Mouse (Mus musculus): ENCODE data around the gene RPS10-NUDT3. TPM values are rescaled to one million over a fixed set of nuclear protein-coding genes. Genes with fewer than 3 reads are reported as not detected.
"Not testable (repeated sequence)": the region's sequence is repeated elsewhere in the genome, so short reads cannot be mapped to it uniquely, and the experiment has no call there.

Gene RPS10-NUDT3
- polyA plus RNA-seq, 1 experiment from 2014 or later, result not detected

DNA sequence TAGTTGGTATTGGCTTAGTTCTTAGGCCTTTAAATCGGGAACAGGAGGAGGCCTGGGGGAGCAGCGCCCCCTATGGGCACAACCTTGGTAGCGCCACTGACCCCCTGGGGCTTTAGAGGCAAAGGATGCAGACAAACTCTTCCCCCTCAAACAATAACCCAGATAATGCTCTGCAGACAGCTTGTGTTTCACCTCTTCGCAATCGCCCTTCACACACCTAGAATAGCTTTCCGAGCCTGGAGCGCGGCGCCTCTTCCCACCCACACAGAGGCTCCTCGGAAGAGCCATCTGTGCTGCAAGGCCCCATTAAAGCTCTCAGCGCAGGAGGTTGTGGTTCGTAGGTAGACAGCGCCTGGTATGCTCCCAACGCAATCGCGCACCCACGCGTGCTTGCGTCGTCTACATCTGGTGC, 3.9 kb upstream of the RPS10-NUDT3 start:
- no peak overlapping the region for H3K4me2 ChIP-seq
- no peak overlapping the region for H3K27ac ChIP-seq
- H3K9me3 ChIP-seq, result no peaks in the 10 kb centered on the region
- ATAC-seq (ENCODE audit: insufficient number of reproducible peaks, insufficient read depth, low FRiP score, low TSS enrichment, low read depth), result no peak
- no peak overlapping the region for H3K9ac ChIP-seq
- H3K4me3 ChIP-seq, result no peak overlapping the region
- no peaks in the 10 kb centered on the region for H3K27me3 ChIP-seq
- H3K4me1 ChIP-seq, result peaks cover 20% of the 10 kb centered on the region
- no peaks in the 10 kb centered on the region for H3K36me3 ChIP-seq
- 79% methylated on average over 20 of the region's 20 CpGs for WGBS

DNA sequence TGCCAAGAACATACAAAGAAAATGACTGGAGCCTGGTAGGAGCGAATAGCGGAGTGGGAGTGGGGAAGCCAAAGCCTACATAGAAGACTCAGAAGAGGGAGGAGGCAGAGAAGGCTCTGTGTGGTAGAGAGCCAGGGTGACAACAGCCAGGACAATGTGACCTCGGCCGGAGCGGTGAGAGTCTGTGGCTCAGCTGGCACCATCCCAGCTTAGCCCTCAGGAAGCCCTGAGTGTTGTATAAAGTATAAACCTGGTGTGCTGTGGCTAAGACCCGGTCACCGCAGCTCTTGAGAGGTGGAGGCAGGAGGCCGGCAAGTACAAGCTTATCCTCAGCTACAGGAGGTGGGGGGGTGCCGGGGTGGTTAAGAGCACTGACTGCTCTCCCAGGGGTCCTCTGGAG, 2.3 kb upstream of the RPS10-NUDT3 start:
- Histone ChIP-seq H3K27me3 (no peaks in the 10 kb centered on the region), H3K4me2 (no peak overlapping the region), H3K4me1 (peaks cover 27% of the 10 kb centered on the region), H3K4me3 (no peak overlapping the region), H3K36me3 (peaks cover 16% of the 10 kb centered on the region), H3K27ac (no peak overlapping the region), H3K9ac (no peak overlapping the region), H3K9me3 (no peaks in the 10 kb centered on the region)
- no peak for ATAC-seq (ENCODE audit: insufficient number of reproducible peaks, insufficient read depth, low FRiP score, low TSS enrichment, low read depth)
- 71% methylated on average over 9 of the region's 9 CpGs for WGBS

DNA sequence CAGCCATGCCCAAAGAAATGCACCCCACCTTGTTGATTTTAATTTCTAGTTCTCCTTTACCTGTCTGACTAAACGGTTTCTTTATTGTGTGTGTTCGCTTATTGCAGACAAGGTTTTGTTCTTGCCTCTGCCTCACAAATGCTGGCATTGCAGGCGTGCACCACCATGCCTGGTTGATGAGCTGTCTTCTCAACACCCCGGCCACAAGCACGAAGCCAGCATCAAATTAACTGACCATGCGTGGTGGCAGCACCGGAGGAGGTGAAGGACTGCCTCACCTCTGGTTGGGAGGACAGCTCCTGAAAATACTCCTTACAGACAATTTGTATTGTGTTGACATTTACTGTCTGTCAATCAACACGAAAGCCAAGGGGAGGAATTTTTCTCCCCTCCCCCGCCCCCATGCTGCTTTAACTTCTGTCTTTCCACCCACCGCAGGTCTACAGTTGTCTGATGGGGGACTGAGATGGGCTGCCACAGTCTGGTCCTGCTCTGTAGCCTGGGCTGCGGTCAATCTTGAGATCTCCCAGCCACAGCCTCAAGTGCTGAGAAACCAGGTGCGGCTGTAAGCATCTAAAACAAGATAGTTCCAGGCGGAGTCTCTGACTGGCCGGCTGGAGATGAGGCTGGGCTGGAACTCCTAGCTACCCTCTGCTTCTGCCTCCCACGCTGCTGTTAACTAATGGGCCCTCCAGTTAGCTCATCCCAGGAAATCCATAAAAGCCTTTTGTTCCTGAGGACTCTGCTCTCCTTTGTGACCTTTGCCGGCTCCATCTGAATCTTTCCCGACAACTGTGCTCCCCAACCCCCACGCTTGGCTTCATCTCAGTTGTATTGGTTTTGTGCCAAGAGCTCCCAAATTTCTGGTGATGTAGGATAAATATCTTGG, 1.4 kb upstream of the RPS10-NUDT3 start, which contains the start of gene Rps10:
Rps10 (minus strand) TSS at position 538 of the 889 bp plus-strand sequence.
- 43% methylated on average over 18 of the region's 18 CpGs for WGBS

DNA sequence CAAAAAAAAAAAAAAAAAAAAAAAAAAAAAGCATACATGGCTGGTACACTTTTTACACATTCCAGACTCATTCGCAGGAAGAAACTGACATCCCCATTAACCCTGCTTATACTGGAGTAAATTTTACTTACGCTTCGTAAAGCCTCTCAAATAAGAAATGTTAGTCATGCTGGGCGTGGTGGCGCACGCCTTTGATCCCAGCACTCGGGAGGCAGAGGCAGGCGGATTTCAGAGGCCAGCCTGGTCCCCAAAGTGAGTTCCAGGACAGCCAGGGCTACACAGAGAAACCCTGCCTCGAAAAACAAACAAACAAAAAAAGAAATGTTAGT, 517 bp upstream of the RPS10-NUDT3 start:
- Histone ChIP-seq H3K36me3 (peaks cover 33% of the 10 kb centered on the region), H3K4me3 (peak overlapping the region; percentile 95), H3K27ac (peak overlapping the region; percentile 91; the same call in 1 of the 2 replicates), H3K4me1 (peaks cover 37% of the 10 kb centered on the region), H3K9ac (peak overlapping the region; percentile 99), H3K4me2 (peak overlapping the region; percentile 88)
- H3K9me3 ChIP-seq; ATAC-seq (ENCODE audit: insufficient number of reproducible peaks, insufficient read depth, low FRiP score, low TSS enrichment, low read depth); H3K27me3 ChIP-seq: not testable (repeated sequence)
- WGBS, result 44% methylated on average over 9 of the region's 9 CpGs

More for the DNA sequence above, 1.4 kb upstream of the RPS10-NUDT3 start, which contains the start of gene Rps10:
- Histone ChIP-seq H3K27ac (peak within 1 kb of the TSS; percentile 91), H3K36me3 (peaks cover 25% of the 10 kb centered on the region), H3K4me2 (peak within 1 kb of the TSS; percentile 88), H3K27me3 (no peaks in the 10 kb centered on the region), H3K4me1 (peaks cover 36% of the 10 kb centered on the region), H3K4me3 (peak within 1 kb of the TSS; percentile 95), H3K9me3 (no peaks in the 10 kb centered on the region), H3K9ac (peak within 1 kb of the TSS; percentile 99)
- ATAC-seq (ENCODE audit: insufficient number of reproducible peaks, insufficient read depth, low FRiP score, low TSS enrichment, low read depth), result no peak

DNA sequence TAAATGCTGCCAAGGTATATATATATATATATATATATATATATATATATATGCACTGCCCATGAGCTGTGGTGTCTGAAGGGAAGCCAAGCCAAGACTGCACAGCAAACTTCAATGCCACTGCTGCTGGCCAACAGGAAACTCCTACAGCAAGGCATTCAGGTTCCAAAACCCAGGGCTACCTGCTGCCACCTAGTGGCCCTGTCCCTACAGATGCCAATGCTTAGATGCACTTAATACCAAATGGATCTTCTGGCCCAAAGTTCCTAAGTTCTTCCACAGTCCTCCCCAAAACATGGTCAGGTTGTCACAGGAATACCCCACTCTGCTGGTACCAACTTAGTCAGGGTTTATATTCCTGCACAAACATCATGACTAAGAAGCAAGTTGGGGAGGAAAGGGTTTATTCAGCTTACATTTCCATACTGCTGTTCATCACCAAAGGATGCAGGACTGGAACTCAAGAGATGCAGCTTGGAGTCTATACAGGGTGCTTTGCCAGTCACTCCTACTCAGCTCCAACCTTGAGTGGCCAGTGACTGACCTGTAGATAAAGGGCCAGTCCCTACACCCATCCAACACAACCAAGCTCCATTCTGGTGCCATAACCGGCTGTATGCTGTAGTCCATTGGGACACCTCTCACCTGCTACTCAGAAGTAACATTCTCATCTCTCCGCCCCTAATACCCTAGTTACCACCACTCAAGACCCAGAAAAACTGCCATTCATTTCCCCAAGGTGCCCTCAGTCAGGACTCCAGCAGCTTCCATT, 5.6 kb downstream of the RPS10-NUDT3 start:
- peaks cover 49% of the 10 kb centered on the region for H3K4me1 ChIP-seq

DNA sequence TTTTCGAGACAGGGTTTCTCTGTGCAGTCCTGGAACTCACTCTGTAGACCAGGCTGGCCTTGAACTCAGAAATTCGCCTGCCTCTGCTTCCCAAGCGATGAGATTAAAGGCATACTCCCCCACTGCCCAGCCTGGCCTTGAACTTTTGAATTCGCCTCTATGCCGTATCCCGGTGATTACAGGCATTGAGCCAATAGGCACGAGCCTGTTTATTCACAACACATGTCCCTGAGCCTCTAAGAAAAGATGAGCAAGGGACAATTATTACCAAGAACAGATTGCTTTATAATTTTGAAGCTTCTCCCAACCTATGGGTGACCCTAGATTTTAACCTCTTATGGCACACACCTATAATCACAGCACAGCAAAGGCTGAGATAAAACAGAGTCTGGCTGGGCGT, 6.6 kb downstream of the RPS10-NUDT3 start:
- WGBS, result 85% methylated on average over 8 of the region's 8 CpGs
- no peak for ATAC-seq (ENCODE audit: insufficient number of reproducible peaks, insufficient read depth, low FRiP score, low TSS enrichment, low read depth)
- no peak overlapping the region for H3K9ac ChIP-seq

More for the DNA sequence above, 5.6 kb downstream of the RPS10-NUDT3 start:
- Histone ChIP-seq H3K9me3 (no peaks in the 10 kb centered on the region), H3K4me2 (no peak overlapping the region), H3K27me3 (no peaks in the 10 kb centered on the region), H3K4me3 (no peak overlapping the region), H3K9ac (no peak overlapping the region), H3K27ac (no peak overlapping the region; the same call in 1 of the 2 replicates), H3K36me3 (peaks cover 44% of the 10 kb centered on the region)
- 66% methylated on average over 2 of the region's 2 CpGs for WGBS
- no peak for ATAC-seq (ENCODE audit: insufficient number of reproducible peaks, insufficient read depth, low FRiP score, low TSS enrichment, low read depth)

DNA sequence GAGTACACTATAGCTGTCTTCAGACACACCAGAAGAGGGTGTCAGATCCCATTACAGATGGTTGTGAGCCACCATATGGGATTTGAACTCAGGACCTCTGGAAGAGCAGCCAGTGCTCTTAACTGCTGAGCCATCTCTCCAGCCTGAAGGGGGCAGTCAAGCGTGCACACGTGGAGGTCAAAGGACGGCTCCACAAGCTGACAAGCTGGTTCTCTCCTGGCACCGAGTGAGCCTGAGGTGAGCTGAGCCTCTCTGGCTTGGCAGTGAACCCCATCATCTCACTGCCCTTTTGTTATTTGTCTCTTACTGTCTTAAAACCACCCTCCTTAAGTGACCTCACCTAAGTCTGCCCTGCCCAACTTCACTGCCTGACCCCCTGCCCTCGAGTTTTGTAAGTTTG, 7.6 kb downstream of the RPS10-NUDT3 start:
- Histone ChIP-seq H3K4me2 (no peak overlapping the region), H3K9ac (no peak overlapping the region), H3K27me3 (no peaks in the 10 kb centered on the region), H3K4me3 (no peak overlapping the region), H3K36me3 (peaks cover 29% of the 10 kb centered on the region), H3K9me3 (no peaks in the 10 kb centered on the region), H3K27ac (no peak overlapping the region), H3K4me1 (peaks cover 44% of the 10 kb centered on the region)
- 40% methylated on average over 5 of the region's 5 CpGs for WGBS
- no peak for ATAC-seq (ENCODE audit: insufficient number of reproducible peaks, insufficient read depth, low FRiP score, low TSS enrichment, low read depth)

More for the DNA sequence above, 6.6 kb downstream of the RPS10-NUDT3 start:
- Histone ChIP-seq H3K4me3 (no peak overlapping the region), H3K9me3 (no peaks in the 10 kb centered on the region), H3K4me2 (no peak overlapping the region), H3K36me3 (peaks cover 39% of the 10 kb centered on the region), H3K27ac (no peak overlapping the region), H3K4me1 (peaks cover 53% of the 10 kb centered on the region), H3K27me3 (no peaks in the 10 kb centered on the region)

DNA sequence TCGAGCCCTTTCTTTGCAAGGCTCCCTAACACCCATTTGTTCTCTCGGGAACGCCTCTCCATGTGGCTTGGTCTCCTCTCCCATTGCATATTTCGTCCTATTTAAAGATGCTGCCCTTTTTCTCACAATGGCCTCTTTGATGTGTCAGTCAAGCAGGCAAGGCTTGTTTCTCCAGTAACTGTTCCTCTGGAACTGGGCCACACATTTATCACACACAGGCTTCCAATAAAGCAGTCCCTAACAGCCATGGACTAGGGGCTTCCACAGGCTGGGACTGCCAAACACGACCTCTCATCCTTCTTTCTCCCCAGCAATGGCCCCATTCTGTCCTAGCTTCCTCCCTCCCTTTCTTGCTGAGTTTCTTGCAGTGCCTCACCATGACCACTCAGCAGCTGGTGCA, 8.3 kb downstream of the RPS10-NUDT3 start:
- peaks cover 36% of the 10 kb centered on the region for H3K4me1 ChIP-seq
- H3K36me3 ChIP-seq, result peaks cover 22% of the 10 kb centered on the region
- no peak overlapping the region for H3K27ac ChIP-seq
- ATAC-seq (ENCODE audit: insufficient number of reproducible peaks, insufficient read depth, low FRiP score, low TSS enrichment, low read depth), result no peak
- WGBS, result 36% methylated on average over 5 of the region's 5 CpGs
- no peak overlapping the region for H3K4me2 ChIP-seq
- no peaks in the 10 kb centered on the region for H3K27me3 ChIP-seq
- no peaks in the 10 kb centered on the region for H3K9me3 ChIP-seq
- H3K9ac ChIP-seq, result no peak overlapping the region
- H3K4me3 ChIP-seq, result no peak overlapping the region

DNA sequence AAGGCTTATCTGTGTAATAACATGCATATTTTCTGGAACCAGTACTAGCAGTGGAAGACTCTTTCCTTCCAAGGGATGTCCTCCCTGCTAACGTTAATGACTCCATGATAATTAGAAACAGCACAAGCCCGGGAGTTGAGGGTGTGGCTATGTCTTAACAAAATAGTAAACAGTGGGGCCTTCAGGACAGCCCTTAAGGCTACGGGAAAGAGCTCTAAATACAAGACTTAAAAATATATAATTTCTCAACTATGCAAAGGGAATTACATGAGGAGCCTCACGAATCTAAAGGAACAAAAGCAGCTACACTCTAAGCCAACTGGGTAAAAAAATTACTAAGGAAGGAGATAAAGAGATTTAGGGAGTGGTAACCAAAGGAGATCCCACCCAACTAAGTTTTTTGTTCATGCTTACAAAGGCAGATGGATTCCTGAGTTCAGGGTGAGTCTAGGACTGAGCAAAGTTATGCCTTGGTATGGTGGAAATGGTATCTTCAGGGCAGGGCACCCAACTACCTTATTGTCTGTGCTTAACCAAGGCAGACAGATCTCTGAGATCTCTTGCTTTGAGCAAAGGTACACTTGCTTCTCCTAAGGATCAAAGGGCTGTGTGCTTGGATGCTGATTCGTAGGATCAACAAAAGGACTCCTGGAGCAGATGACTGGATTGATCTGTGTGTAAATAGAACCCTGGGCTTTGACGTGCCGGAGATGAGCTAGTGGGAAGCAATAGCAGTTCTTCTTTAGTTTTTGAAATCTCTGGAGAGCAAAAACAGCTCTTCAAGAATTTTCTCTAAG, 9.4 kb downstream of the RPS10-NUDT3 start:
- Histone ChIP-seq H3K9ac (0 out of 2 replicates have a peak overlapping the region, but pooled peaks have one; percentile 2), H3K4me2 (no peak overlapping the region)
- WGBS, result 32% methylated on average over 7 of the region's 7 CpGs

DNA sequence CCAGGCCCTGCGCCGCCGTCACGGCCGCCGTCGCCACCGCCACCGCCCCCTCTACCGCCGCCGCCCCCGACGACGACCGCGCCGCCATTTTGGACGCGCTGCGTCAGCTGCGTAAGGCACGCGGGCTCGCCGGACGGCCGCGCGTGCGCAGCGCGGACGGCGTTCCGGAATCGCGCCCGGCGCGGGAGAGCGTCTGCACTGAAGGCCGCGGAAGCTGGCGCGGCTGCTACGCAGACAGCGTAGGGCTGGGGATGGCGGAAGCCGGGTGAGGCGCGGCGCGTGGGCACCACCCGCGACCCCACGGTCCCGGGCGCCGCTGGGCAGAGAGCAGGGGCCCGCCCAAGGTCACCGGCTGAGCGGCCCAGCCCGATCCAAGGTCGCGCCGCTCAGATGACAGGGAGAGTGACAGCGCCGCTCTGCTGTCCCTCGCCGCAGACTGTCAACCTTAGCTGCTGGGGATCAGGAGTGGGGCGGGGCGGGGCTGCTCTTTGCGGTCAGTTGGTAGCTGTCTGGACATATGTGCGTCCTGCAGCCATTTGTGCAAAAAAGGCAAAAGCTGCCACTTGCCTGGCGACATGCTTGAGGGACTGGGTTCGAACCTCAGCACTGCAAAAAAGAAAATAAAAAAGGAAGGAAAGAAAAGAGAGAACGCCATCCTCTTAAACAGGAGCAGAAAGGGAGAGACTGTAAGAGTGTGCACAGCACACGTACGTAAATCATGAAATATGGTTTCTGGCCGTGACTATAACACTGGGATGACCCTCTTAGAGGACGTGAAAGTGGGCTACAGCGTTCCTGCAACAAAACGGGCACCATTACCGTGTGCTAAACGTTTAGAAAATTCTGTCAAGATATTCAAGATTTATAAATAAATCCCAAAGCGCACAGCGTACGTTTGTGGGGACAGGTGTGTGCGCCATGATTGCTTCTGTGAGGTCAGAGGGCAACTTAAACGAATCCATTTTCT, 11.4 kb downstream of the RPS10-NUDT3 start, which contains the start of gene Nudt3:
Nudt3 (minus strand) TSS at position 136 of the 967 bp plus-strand sequence.
- 8% methylated on average over 90 of the region's 91 CpGs for WGBS
- ATAC-seq (ENCODE audit: insufficient number of reproducible peaks, insufficient read depth, low FRiP score, low TSS enrichment, low read depth), result peak; percentile 83
- no peaks in the 10 kb centered on the region for H3K27me3 ChIP-seq
- H3K9ac ChIP-seq, result peak within 1 kb of the TSS; percentile 99
- peak within 1 kb of the TSS; percentile 76 for H3K4me2 ChIP-seq
- peaks cover 46% of the 10 kb centered on the region for H3K4me1 ChIP-seq
- H3K27ac ChIP-seq, result peak within 1 kb of the TSS; percentile 95
- peak within 1 kb of the TSS; percentile 89 for H3K4me3 ChIP-seq
- H3K9me3 ChIP-seq, result no peaks in the 10 kb centered on the region
- peaks cover 4% of the 10 kb centered on the region; the same call in 1 of the 2 replicates for H3K36me3 ChIP-seq

More for the DNA sequence above, 9.4 kb downstream of the RPS10-NUDT3 start:
- H3K27me3 ChIP-seq, result no peaks in the 10 kb centered on the region
- peaks cover 11% of the 10 kb centered on the region for H3K36me3 ChIP-seq
- no peak overlapping the region for H3K4me3 ChIP-seq
- H3K4me1 ChIP-seq, result peaks cover 43% of the 10 kb centered on the region
- no peaks in the 10 kb centered on the region for H3K9me3 ChIP-seq
- no peak for ATAC-seq (ENCODE audit: insufficient number of reproducible peaks, insufficient read depth, low FRiP score, low TSS enrichment, low read depth)
- H3K27ac ChIP-seq, result no peak overlapping the region
